Mouse (Mus musculus) embryonic stem cell, embryonic (primary cell): ENCODE measurements around the gene Cd300c.
"Not testable (repeated sequence)": the region's sequence is repeated elsewhere in the genome, so short reads cannot be mapped to it uniquely, and the experiment has no call there.

Experiments used
- CTCF ChIA-PET, 4 experiments: fragments of 300-600 bp in 2 of 4; fragments of 350-600 bp in 2 of 4; sonication (Branson Sonifier 250); formaldehyde crosslinking; loops; one replicate each; lab custom pipeline; 2022; ENCODE audit warnings: inconsistent platforms in 2 of 4; lab: Charles Lee
- POLR2A ChIA-PET, 4 experiments: fragments of 300-600 bp in 2 of 4; fragments of 350-600 bp in 2 of 4; sonication (Branson Sonifier 250); formaldehyde crosslinking; loops; one replicate each; lab custom pipeline; 2022; ENCODE audit warnings: antibody characterized with exemption in 4 of 4, inconsistent platforms in 1 of 4; lab: Charles Lee

Cd300c gene

DNA sequence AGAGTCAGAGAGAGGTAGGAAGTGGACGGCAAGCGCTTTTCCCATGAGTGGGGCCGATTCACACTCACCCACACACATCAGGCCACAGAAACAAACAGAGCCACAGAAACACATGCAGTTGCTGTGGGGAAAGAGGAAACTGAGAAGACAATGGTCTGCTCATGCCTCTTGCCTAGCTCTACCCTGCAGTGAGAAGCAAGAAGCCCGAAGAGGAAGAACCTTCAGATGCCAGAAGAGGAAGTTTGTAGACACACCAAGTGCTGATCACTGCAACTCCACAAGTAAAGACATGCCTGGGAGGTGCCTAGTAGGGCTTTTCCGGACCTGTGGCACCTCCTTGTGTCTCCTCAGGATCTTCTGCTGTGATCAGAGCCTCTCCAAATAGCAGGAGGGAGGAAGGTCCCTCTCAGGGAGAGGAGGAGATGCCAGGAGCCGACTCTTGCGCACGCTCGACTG is at the start of gene Cd300c:
TSS of gene Cd300c (minus strand) at position 406 of the 456 bp plus-strand sequence.
- POLR2A ChIA-PET, result interaction anchor here in 1 of 4 experiments (1.4 kb wide), 1 partner anchor 15 kb away, joined by 3 read pairs; no protein-coding TSS in a partner anchor
- CTCF ChIA-PET, result no interaction called here

- CTCF ChIA-PET, POLR2A ChIA-PET: not testable (repeated sequence)
These were observed 47.1 kb upstream of the Cd300c start, which contains the start of gene Cd300ld2 for GRCm38 (mm10) chr11:115016093-115016492. Gene Cd300ld2 (minus strand): TSS chr11:115016193.

DNA sequence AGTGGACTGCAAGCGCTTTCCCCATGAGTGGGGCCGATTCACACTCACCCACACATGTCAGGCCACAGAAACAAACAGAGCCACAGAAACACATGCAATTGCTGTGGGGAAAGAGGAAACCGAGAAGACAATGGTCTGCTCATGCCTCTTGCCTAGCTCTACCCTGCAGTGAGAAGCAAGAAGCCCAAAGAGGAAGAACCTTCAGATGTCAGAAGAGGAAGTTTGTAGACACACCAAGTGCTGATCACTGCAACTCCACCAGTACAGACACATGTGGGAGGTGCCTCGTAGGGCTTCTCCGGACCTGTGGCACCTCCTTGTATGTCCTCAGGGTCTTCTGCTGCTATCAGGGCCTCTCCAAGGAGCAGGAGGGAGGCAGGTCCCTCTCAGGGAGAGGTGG is 35.1 kb upstream of the Cd300c start:
- POLR2A ChIA-PET, result no interaction called here
- CTCF ChIA-PET, result no interaction called here

GRCm38 (mm10) chr11:115001474-115002040 is 32.6 kb upstream of the Cd300c start, which contains the start of gene Cd300c2:
Gene Cd300c2 (minus strand): TSS chr11:115001880.
- ChIA-PET CTCF (no interaction called here), POLR2A (no interaction called here)

- CTCF ChIA-PET, result no interaction called here
- POLR2A ChIA-PET, result interaction anchor here in 1 of 4 experiments (0.5 kb wide), 1 partner anchor 63 kb away, joined by 12 read pairs; no protein-coding TSS in a partner anchor
These were observed 20.8 kb upstream of the Cd300c start, which contains the start of gene Cd300ld for GRCm38 (mm10) chr11:114989793-114990192. Gene Cd300ld (minus strand): TSS chr11:114989922.

DNA sequence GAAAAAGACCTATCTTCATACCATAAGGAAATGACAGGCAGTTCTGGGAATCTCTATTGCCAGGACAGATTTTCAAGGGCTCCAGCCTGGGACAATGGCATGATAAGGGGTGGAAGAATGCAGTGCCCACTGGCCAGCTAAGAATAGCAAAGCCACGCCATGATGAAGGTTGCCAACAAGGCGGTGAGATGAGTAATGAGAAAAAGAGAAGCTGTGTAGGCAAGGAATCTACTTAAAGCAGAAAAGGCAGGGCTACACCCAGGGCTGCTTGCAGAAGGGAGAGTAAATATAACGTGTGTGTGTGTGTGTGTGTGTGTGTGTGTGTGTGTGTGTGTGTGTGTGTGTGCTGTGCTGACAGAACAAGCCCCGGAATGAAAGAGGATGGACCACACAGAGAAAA is 12.9 kb upstream of the Cd300c start:
- ChIA-PET POLR2A (no interaction called here), CTCF (no interaction called here)

GRCm38 (mm10) chr11:114972726-114973125 is 3.8 kb upstream of the Cd300c start:
- ChIA-PET CTCF (interaction anchor here in 2 of 4 experiments (0.6 kb wide), 2 partner anchors 64 to 688 kb away, joined by 4 read pairs; no protein-coding TSS in a partner anchor), POLR2A (no interaction called here)

DNA sequence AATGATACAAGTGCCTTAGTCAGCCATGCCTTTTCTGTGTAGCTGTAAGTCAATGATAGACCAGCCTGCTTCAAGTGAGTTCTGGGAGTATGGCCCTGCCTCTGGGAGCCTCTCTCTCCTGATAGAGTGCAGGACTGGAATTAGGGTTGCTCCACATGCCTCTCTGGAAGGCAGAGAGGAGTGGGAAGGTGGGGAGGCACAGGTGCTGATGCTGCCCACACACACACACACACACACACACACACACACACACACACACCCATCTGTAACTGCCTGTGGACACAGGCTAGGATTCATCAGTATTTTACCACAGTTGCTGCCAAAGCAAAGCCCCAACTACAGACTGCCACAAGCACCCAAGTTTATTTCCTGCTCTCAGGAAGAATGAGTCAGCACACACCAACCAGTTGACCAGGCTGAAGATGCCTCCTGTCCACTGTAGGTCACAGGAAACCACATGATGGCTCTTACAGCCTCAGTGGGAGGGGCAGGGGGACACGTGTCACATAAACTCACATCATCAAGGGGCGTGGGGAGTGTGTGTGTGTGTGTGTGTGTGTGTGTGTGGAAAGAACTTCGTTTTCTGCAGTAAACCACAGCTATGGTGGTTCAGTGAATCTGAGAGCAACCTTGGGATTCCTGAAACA is 3.7 kb downstream of the Cd300c start:
- ChIA-PET CTCF (no interaction called here), POLR2A (no interaction called here)

DNA sequence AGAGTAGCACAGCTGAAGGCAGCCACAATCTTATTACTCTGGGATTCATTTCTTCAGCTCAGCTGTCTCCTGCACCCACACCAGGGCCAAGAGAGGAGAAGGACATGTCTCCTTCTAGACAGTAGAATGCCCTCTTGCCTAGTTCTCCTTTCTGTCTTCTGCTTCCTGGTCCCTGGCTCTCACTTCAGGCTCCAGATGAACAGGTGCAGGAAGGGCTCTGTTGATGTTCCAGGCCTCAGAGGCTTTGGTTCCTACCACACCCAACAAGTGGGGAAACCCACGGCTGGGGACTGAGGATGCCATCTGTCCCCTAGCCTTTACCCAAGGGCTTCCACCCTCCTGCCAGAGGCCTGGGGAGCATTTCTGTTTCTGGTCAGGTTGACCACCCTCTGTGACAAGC is 8.6 kb downstream of the Cd300c start:
- POLR2A ChIA-PET, result no interaction called here

DNA sequence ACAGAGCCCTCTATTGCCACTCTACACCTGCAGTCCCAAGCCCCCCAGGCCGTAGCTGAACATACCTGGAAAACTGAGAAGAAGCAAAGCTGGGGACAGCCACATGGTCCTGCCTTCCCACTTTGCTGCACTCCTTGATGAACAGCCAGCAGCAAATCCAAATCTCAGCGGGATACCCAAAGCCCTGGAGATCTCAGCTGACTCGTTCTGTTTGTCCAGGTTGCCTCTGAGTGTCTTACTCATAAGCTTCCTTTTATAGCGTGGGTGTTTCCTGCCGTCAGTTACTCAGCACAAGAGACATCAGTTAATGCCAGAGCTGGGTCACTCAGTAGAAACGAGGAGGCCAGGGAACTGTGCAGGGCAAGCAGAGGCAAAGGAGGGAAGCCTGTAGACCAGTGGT is 34.8 kb downstream of the Cd300c start, which contains the start of gene Cd300lb:
TSS of gene Cd300lb (minus strand) at position 243 of the 400 bp plus-strand sequence.
- POLR2A ChIA-PET, result no interaction called here

More for the DNA sequence above, 8.6 kb downstream of the Cd300c start:
- CTCF ChIA-PET, result interaction anchor here in 1 of 4 experiments (0.7 kb wide), 1 partner anchor 465 kb away, joined by 5 read pairs; no protein-coding TSS in a partner anchor

GRCm38 (mm10) chr11:114933591-114933990 is 35.4 kb downstream of the Cd300c start:
- POLR2A ChIA-PET, result interaction anchor here in 1 of 4 experiments (0.6 kb wide), 1 partner anchor 28 kb away, joined by 3 read pairs; no protein-coding TSS in a partner anchor
- CTCF ChIA-PET, result interaction anchor here (0.6 to 2.5 kb wide), 11 partner anchors 9 to 710 kb away, joined by 3 to 13 read pairs (median 3); no protein-coding TSS in a partner anchor

More for the DNA sequence above, 34.8 kb downstream of the Cd300c start, which contains the start of gene Cd300lb:
- CTCF ChIA-PET, result interaction anchor here (0.6 to 2.5 kb wide), 11 partner anchors 10 to 213 kb away, joined by 3 to 13 read pairs (median 3); no protein-coding TSS in a partner anchor

GRCm38 (mm10) chr11:114931041-114931440 is 37.9 kb downstream of the Cd300c start:
- POLR2A ChIA-PET, result no interaction called here
- CTCF ChIA-PET, result no interaction called here

DNA sequence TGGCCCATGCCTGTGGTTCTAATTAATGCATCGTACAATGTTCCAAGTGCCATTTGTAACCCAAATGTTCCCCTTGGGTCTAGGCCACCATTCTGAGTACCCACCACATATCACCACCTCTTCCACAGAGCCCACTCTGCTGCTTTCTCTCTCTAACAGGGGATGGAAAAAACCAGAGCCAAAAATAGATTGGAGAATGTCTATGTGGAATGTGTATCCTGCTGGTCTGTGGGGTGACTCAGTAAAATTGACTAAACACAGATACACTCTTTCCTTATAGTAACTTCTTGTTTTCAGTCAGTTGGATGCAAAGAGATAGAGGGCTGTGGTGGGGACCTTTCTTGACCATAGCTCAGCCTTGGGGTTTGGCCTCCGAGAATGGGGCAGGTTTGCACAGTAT is 39.4 kb downstream of the Cd300c start:
- ChIA-PET CTCF (no interaction called here), POLR2A (no interaction called here)

- CTCF ChIA-PET, result interaction anchor here (0.5 to 2.0 kb wide), 38 partner anchors 9 to 324 kb away, joined by 3 to 18 read pairs (median 3); partner anchors contain the start of genes Cd300lb (in 3 of the 4) and Rpl38 (in 1 of the 4)
- POLR2A ChIA-PET, result interaction anchor here in 2 of 4 experiments (0.7 to 1.2 kb wide), 4 partner anchors 94 to 187 kb away, joined by 3 read pairs; no protein-coding TSS in a partner anchor
These were observed 45.0 kb downstream of the Cd300c start for GRCm38 (mm10) chr11:114923961-114924360.

DNA sequence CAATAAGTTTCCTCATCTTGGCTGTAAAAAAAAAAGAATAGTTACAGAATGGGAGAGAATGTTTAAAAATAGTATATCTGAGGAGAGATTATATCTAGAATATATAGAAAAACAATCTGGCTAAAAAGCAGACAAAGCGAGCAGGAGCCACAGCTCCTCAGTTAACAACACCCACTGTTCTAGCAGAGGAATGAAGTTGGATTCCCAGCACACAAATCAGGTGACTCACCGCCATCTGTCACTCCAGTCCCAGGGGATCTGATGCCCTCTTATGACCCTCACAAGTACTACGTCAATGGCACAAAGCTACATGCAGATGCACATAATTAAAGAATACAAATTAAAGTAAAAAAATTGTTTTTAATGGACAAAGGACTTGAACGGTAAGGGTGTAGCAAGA is 46.5 kb downstream of the Cd300c start:
- POLR2A ChIA-PET, result interaction anchor here in 1 of 4 experiments (1.2 kb wide), 1 partner anchor 182 kb away, joined by 3 read pairs; no protein-coding TSS in a partner anchor

GRCm38 (mm10) chr11:114917120-114917519 is 51.8 kb downstream of the Cd300c start:
- CTCF ChIA-PET, result interaction anchor here in 1 of 4 experiments (0.6 kb wide), 1 partner anchor 881 kb away, joined by 3 read pairs; no protein-coding TSS in a partner anchor
- POLR2A ChIA-PET, result no interaction called here

More for the DNA sequence above, 46.5 kb downstream of the Cd300c start:
- CTCF ChIA-PET, result interaction anchor here (0.6 to 1.6 kb wide), 6 partner anchors 9 to 127 kb away, joined by 3 to 10 read pairs (median 4); no protein-coding TSS in a partner anchor

DNA sequence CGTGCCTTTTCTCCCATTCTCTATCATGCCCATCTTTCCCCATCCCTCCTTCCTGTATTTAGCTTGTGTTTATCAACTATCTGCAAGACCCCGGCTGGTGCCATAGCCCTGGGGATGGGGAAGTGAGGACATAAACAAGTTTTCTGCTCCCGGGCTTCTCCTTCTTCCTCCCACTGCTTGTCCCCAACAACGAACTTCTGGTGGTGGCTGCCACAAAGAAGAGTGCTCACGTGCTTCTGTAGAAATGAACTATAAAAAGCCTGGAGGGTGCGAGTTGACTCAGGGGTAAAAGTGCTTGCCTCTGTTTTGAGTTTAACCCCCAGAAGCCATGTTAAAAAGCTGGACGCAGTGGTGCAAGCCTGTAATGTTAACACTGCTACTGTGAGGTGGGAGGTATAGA is 54.0 kb downstream of the Cd300c start:
- CTCF ChIA-PET, result interaction anchor here in 3 of 4 experiments (0.6 to 4.3 kb wide), 4 partner anchors 9 to 147 kb away, joined by 3 to 63 read pairs (median 4); no protein-coding TSS in a partner anchor
- POLR2A ChIA-PET, result interaction anchor here in 2 of 4 experiments (0.9 to 1.7 kb wide), 3 partner anchors 35 to 429 kb away, joined by 3 read pairs; no protein-coding TSS in a partner anchor

DNA sequence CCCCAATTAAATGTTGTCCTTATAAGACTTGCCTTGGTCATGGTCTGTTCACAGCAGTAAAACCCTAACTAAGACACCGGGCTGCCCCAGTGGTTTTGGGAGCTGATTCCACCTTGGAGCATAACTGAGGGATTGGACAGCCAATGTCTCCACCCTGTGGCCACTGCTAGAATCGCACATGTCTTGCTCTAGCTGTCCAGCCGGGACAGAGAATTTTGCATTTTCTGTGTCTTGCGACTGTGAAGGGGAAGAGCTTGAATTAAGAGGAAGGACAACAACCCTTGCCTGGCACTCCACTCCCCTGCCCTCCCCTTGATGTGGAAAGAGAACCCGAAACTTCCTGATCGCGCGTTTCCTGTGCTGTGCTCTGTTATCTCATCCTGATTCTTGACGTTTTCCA is 56.1 kb downstream of the Cd300c start:
- POLR2A ChIA-PET, result interaction anchor here (0.6 to 1.5 kb wide), 8 partner anchors 45 to 240 kb away, joined by 3 to 5 read pairs (median 3); no protein-coding TSS in a partner anchor
- CTCF ChIA-PET, result interaction anchor here (0.5 to 4.3 kb wide), 96 partner anchors 9 to 927 kb away, joined by 3 to 63 read pairs (median 4); partner anchors contain the start of genes Btbd17 (in 1 of the 4), Cd300lb (in 1 of the 4) and Dnaic2 (in 1 of the 4)
